23 mouse cellular contexts compared by ENCODE assay signal in the genomic region with DNA sequence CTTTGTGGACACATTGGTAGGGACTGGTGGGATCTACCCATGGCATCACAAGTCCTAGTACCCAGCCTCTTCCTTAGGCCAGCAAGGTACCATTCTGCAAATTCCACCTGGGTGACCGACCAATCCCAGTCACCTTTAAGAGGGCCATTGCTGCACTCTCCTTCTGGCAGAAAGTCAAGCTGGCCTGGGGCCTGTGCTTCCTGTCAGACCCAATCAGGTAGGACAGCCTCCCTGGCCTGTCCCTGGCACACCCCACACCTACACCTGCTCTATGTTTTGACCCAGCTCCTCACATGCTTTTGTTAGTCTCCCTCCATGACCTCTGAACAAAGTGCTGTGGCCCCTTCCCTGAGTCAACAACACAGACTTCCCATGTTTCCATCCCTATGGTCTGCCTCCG. TPM values are rescaled to one million over a fixed set of nuclear protein-coding genes. Genes with fewer than 3 reads are reported as not detected.
DNase-seq lines count a peak whose midpoint lies in the region; ATAC-seq and TF ChIP-seq lines count a peak whose summit lies in the region.
"Had no signal": no experiment of that assay in that cellular context is flagged by ENCODE, and none has a peak within 500 bp of the region (broad histone marks: within the 10 kb centered on the region; RNA-seq: fewer than 3 reads in every experiment).

No protein-coding gene starts in this region.

- H3K27ac ChIP-seq in liver, postnatal 0 days (ENCODE audit: low read depth), result peak overlapping the region; percentile 80; the same call in 1 of the 2 replicates
- no peak overlapping the region for H3K27ac ChIP-seq in liver, embryonic 11.5 days (ENCODE audit: low read depth, low read length)
- H3K27ac ChIP-seq: embryonic facial prominence, embryonic 13.5 days; embryonic facial prominence, embryonic 15.5 days; forebrain, embryonic 10.5 days; forebrain, embryonic 12.5 days had no signal

- TF ChIP-seq EP300 in liver, postnatal 0 days (IDR thresholded peaks at IDR 0.05; ENCODE audit: low read depth), result no peak

- H3K9ac ChIP-seq in liver, postnatal 0 days (replicated peaks), result no peak overlapping the region
- H3K9ac ChIP-seq in liver, embryonic 11.5 days (ENCODE audit: low read depth, low read length), result no peak overlapping the region
- H3K9ac ChIP-seq: embryonic facial prominence, embryonic 15.5 days; forebrain, embryonic 12.5 days had no signal

- ATAC-seq in liver, postnatal 0 days, result no peak
- ATAC-seq in liver, embryonic 11.5 days (replicated peaks; ENCODE audit: low FRiP score), result no peak
- ATAC-seq: CD4-positive, CD25-positive, alpha-beta regulatory T cell, adult 4 months; forebrain, embryonic 14.5 days; forebrain, embryonic 16.5 days had no signal

- no peak overlapping the region for H3K4me3 ChIP-seq in liver, postnatal 0 days (ENCODE audit: low read depth, low read length)
- H3K4me3 ChIP-seq in liver, embryonic 11.5 days (ENCODE audit: low read depth, low read length), result no peak overlapping the region
- H3K4me3 ChIP-seq in E14TG2a.4 (replicated peaks; ENCODE audit: low read length), result peak overlapping the region; percentile 2; the same call in 1 of the 2 replicates
- H3K4me3 ChIP-seq: embryonic facial prominence, embryonic 13.5 days; embryonic facial prominence, embryonic 15.5 days; erythroblast, embryonic 14.5 days; forebrain, embryonic 10.5 days; forebrain, embryonic 12.5 days had no signal

- WGBS in liver, postnatal 0 days (ENCODE audit: insufficient replicate concordance), result 85% methylated on average over 2 of the region's 2 CpGs
- WGBS in liver, embryonic 11.5 days, result 92% methylated on average over 2 of the region's 2 CpGs

- H3K4me1 ChIP-seq in liver, postnatal 0 days (ENCODE audit: insufficient read depth), result peaks cover 19% of the 10 kb centered on the region
- peaks cover 8% of the 10 kb centered on the region for H3K4me1 ChIP-seq in liver, embryonic 11.5 days (replicated peaks; ENCODE audit: control insufficient read depth, insufficient read depth, low read length)
- peaks cover 22% of the 10 kb centered on the region for H3K4me1 ChIP-seq in E14TG2a.4 (replicated peaks; ENCODE audit: low read depth, low read length)

- peaks cover 50% of the 10 kb centered on the region for H3K36me3 ChIP-seq in liver, postnatal 0 days (replicated peaks; ENCODE audit: insufficient read depth, low read length)
- H3K36me3 ChIP-seq in liver, embryonic 11.5 days (ENCODE audit: control insufficient read depth, insufficient read depth, low read length), result peaks cover 20% of the 10 kb centered on the region
- peaks cover 60% of the 10 kb centered on the region for H3K36me3 ChIP-seq in E14TG2a.4 (ENCODE audit: insufficient read depth, low read length)

- H3K4me2 ChIP-seq in liver, postnatal 0 days (ENCODE audit: low read depth, low read length), result no peak overlapping the region
- H3K4me2 ChIP-seq in liver, embryonic 11.5 days, result no peak overlapping the region
- H3K4me2 ChIP-seq: embryonic facial prominence, embryonic 13.5 days; embryonic facial prominence, embryonic 15.5 days; forebrain, embryonic 12.5 days had no signal

- no peaks in the 10 kb centered on the region for H3K9me3 ChIP-seq in liver, postnatal 0 days (ENCODE audit: low read length)
- no peaks in the 10 kb centered on the region for H3K9me3 ChIP-seq in liver, embryonic 11.5 days (ENCODE audit: control insufficient read depth, low read length)
- H3K9me3 ChIP-seq in E14TG2a.4 (ENCODE audit: low read length), result no peaks in the 10 kb centered on the region
- H3K9me3 ChIP-seq: embryonic facial prominence, embryonic 13.5 days; embryonic facial prominence, embryonic 15.5 days; forebrain, embryonic 10.5 days; forebrain, embryonic 12.5 days had no signal

- peak; percentile 58 for DNase-seq in cerebellum, adult 11-12 months
- no peak for DNase-seq in cerebellum, postnatal 10 days
- peak; percentile 45 to 61 for DNase-seq in cerebellum, postnatal 25 days
- no peak for DNase-seq in cerebellum, postnatal 4 days (ENCODE audit: low spot score in 2 of 2)
- no peak for DNase-seq in liver, postnatal 0 days
- DNase-seq in liver, embryonic 11.5 days (ENCODE audit: low spot score), result no peak
- DNase-seq: adrenal gland, adult 2 months; adrenal gland, postnatal 10 days; adrenal gland, postnatal 25 days; B cell, adult 2 months; cerebellum, adult 18-20 months; cerebellum, adult 8-10 months; embryo, embryonic 11 days had no signal

- H3K27me3 ChIP-seq in liver, postnatal 0 days (ENCODE audit: insufficient read depth, low read length), result no peaks in the 10 kb centered on the region
- H3K27me3 ChIP-seq in liver, embryonic 11.5 days (replicated peaks; ENCODE audit: control insufficient read depth, insufficient read depth, low read length), result no peaks in the 10 kb centered on the region
- H3K27me3 ChIP-seq in E14TG2a.4 (ENCODE audit: insufficient read depth, low read length), result peaks cover 6% of the 10 kb centered on the region
- H3K27me3 ChIP-seq: CH12.LX; embryonic facial prominence, embryonic 13.5 days; embryonic facial prominence, embryonic 15.5 days; forebrain, embryonic 12.5 days had no signal

- TF ChIP-seq CTCF in liver, postnatal 0 days (IDR thresholded peaks at IDR 0.05; ENCODE audit: low read depth), result no peak
- no peak for TF ChIP-seq CTCF in E14TG2a.4 (conservative IDR thresholded peaks at IDR 0.05; ENCODE audit: low read length)

RNA-seq across cellular contexts. Expression of a gene that starts 4.1 kb away (rescaled TPM):
- 14.3 and 14.7 TPM in 2 replicates for polyA plus RNA-seq in liver, postnatal 0 days (2015; fragmentation: Nextera tagmentation; extraction: Ambion mirVana)
- polyA plus RNA-seq in liver, embryonic 11.5 days (2014; fragmentation: Nextera tagmentation; extraction: Ambion mirVana), result 12.6 and 16.3 TPM in 2 replicates

RNA-seq across cellular contexts. Expression of a gene that starts 9.9 kb away (rescaled TPM):
- 23.3 and 23.6 TPM in 2 replicates for polyA plus RNA-seq in liver, postnatal 0 days (2015; fragmentation: Nextera tagmentation; extraction: Ambion mirVana)
- 33.5 and 34.8 TPM in 2 replicates for polyA plus RNA-seq in liver, embryonic 11.5 days (2014; fragmentation: Nextera tagmentation; extraction: Ambion mirVana)

RNA-seq across cellular contexts. Expression of a gene that starts 25.3 kb away (rescaled TPM):
- not detected in 2 replicates for polyA plus RNA-seq in liver, postnatal 0 days (2015; fragmentation: Nextera tagmentation; extraction: Ambion mirVana)
- polyA plus RNA-seq in liver, embryonic 11.5 days (2014; fragmentation: Nextera tagmentation; extraction: Ambion mirVana), result 0.08 and 0.21 TPM in 2 replicates
- polyA plus RNA-seq: CD4-positive, CD25-positive, alpha-beta regulatory T cell, adult 4 months; erythroblast, embryonic 14.5 days had no signal

RNA-seq across cellular contexts. Expression of a gene that starts 38.1 kb away (rescaled TPM):
- 3.1 and 3.3 TPM in 2 replicates for polyA plus RNA-seq in liver, postnatal 0 days (2015; fragmentation: Nextera tagmentation; extraction: Ambion mirVana)
- polyA plus RNA-seq in liver, embryonic 11.5 days (2014; fragmentation: Nextera tagmentation; extraction: Ambion mirVana), result 18.4 and 21.8 TPM in 2 replicates

RNA-seq across cellular contexts. Expression of a gene that starts 43.7 kb away (rescaled TPM):
- polyA plus RNA-seq in liver, postnatal 0 days (2015; fragmentation: Nextera tagmentation; extraction: Ambion mirVana), result 4.9 and 6.3 TPM in 2 replicates
- polyA plus RNA-seq in liver, embryonic 11.5 days (2014; fragmentation: Nextera tagmentation; extraction: Ambion mirVana), result 21.1 and 22.7 TPM in 2 replicates

Comparison
In these comparisons a context has a peak if more than half of its experiments do, and no peak if none do; other contexts are left out.
1. DNase-seq: peak in cerebellum, adult 11-12 months (single experiment) and cerebellum, postnatal 25 days (2 of 2); none in cerebellum, postnatal 10 days (0 of 2), cerebellum, postnatal 4 days (0 of 2), liver, postnatal 0 days (single experiment) and liver, embryonic 11.5 days (single experiment).